Mouse (Mus musculus) stomach, embryonic 16.5 days (tissue): Measurements from ENCODE around the gene Gm11020. TPM values are rescaled to one million over a fixed set of nuclear protein-coding genes. Genes with fewer than 3 reads are reported as not detected.
"Not testable (repeated sequence)": the region's sequence is repeated elsewhere in the genome, so short reads cannot be mapped to it uniquely, and the experiment has no call there.

Source experiments
- ATAC-seq: fragments of 200-750 bp; cut with Nextera tagmentation; 2 replicates; pipeline ENCODE4 v1.8.0; 2017; ENCODE audit warnings: moderate number of reproducible peaks, moderate TSS enrichment; ENCODE audit not compliant: insufficient read depth, low FRiP score
- H3K27ac ChIP-seq: fragments of 300-500 bp; sonication (generic); 2 replicates; pipeline ENCODE4 v1.5.1; 2014; ENCODE audit warnings: low read length
- H3K27me3 ChIP-seq: fragments of 300-500 bp; sonication (generic); 2 replicates; pipeline ENCODE4 v1.6.1; 2014; ENCODE audit warnings: low read length, control low read depth, mixed read lengths; ENCODE audit not compliant: control insufficient read depth, insufficient read depth
- H3K36me3 ChIP-seq: fragments of 300-500 bp; sonication (generic); 2 replicates; pipeline ENCODE4 v1.6.1; 2014; ENCODE audit warnings: low read length; ENCODE audit not compliant: control insufficient read depth, insufficient read depth
- H3K4me1 ChIP-seq: fragments of 300-500 bp; sonication (generic); 2 replicates; pipeline ENCODE4 v1.6.1; 2014; ENCODE audit warnings: low read length, control low read depth, mixed read lengths; ENCODE audit not compliant: control insufficient read depth, insufficient read depth
- H3K4me2 ChIP-seq: fragments of 300-500 bp; sonication (generic); 2 replicates; pipeline ENCODE4 v1.6.1; 2014; ENCODE audit warnings: low read depth, low read length, mixed read lengths
- H3K4me3 ChIP-seq: fragments of 300-500 bp; sonication (generic); replicated peaks from 2 replicates; pipeline ENCODE4 v1.5.1; 2014; ENCODE audit warnings: mild to moderate bottlenecking, low read length
- H3K9ac ChIP-seq: fragments of 300-500 bp; sonication (generic); 2 replicates; pipeline ENCODE4 v1.6.1; 2014; ENCODE audit warnings: low read length
- H3K9me3 ChIP-seq: fragments of 300-500 bp; sonication (generic); replicated peaks from 2 replicates; pipeline ENCODE4 v1.6.1; 2016; ENCODE audit warnings: low read length, control low read depth; ENCODE audit not compliant: control insufficient read depth
- WGBS: fragments of 180-500 bp; shearing (Covaris S2); extraction: QIAGEN DNeasy Blood & Tissue Kit; methylation state at CpG from one replicate; pipeline ENCODE4 v1.1.7; 2014; 5-methylcytosine and 5-hydroxymethylcytosine counted together
- polyA plus RNA-seq: library from polyadenylated mRNA; unstranded; fragments of >200 nt; fragmentation: Nextera tagmentation; extraction: Ambion mirVana; gene quantifications from 2 replicates; pipeline ENCODE4 v1.2.1, GENCODE M21; 2015

Gm11020 gene
- polyA plus RNA-seq, 1 experiment from 2014 or later, result not detected

DNA sequence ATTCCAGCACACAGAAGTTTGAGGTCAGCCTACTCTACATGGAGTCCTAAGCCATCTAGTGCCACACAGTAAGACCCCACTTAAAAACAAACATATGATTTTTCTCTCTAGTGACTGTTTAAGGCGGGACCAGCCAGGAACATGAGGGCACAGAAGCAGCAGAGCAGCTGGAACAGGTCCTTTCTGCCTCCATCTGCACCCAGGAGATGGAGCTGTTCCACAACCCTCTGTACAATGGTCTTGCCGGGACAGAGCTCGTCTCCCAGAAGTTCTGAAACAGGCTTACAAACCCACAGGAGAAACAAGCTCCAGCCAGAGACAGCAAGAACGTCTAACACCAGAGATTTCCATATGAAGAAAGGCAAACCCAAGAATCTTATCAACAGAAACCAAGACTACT is 8.1 kb upstream of the Gm11020 start:
- Histone ChIP-seq H3K4me1 (no peaks in the 10 kb centered on the region), H3K4me3 (no peak overlapping the region), H3K4me2 (no peak overlapping the region), H3K9ac (no peak overlapping the region), H3K36me3 (no peaks in the 10 kb centered on the region), H3K9me3 (no peaks in the 10 kb centered on the region), H3K27ac (no peak overlapping the region), H3K27me3 (no peaks in the 10 kb centered on the region)
- 51% methylated on average over 4 of the region's 4 CpGs for WGBS
- no peak for ATAC-seq

DNA sequence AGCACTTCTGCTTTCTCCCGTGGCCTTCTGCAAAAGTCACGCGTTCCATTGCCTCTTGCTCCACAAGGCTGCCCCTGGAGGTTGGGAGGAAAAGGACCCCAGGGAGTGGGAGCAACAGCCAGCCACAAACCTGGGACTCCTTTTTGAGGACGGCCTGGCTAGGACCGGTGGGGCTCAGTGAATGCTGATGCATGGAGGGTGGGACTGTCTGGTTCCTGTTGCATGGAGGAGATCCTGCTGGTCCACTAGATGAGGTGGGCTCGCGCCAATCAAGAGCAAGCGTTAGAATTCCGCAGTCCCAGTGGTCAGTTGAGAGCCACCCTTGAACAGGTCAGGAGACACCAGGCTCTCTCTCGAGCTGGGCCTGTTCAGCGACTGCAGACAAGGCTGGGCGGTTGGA is 563 bp downstream of the Gm11020 start, which contains the start of gene Cmtm2b:
Gene Cmtm2b (plus strand): TSS at position 301 of the 400 bp plus-strand sequence.
- H3K9me3 ChIP-seq, H3K36me3 ChIP-seq, H3K27me3 ChIP-seq, H3K4me1 ChIP-seq, H3K4me3 ChIP-seq, ATAC-seq, H3K27ac ChIP-seq, H3K4me2 ChIP-seq, H3K9ac ChIP-seq: not testable (repeated sequence)
- 88% methylated on average over 12 of the region's 12 CpGs for WGBS

DNA sequence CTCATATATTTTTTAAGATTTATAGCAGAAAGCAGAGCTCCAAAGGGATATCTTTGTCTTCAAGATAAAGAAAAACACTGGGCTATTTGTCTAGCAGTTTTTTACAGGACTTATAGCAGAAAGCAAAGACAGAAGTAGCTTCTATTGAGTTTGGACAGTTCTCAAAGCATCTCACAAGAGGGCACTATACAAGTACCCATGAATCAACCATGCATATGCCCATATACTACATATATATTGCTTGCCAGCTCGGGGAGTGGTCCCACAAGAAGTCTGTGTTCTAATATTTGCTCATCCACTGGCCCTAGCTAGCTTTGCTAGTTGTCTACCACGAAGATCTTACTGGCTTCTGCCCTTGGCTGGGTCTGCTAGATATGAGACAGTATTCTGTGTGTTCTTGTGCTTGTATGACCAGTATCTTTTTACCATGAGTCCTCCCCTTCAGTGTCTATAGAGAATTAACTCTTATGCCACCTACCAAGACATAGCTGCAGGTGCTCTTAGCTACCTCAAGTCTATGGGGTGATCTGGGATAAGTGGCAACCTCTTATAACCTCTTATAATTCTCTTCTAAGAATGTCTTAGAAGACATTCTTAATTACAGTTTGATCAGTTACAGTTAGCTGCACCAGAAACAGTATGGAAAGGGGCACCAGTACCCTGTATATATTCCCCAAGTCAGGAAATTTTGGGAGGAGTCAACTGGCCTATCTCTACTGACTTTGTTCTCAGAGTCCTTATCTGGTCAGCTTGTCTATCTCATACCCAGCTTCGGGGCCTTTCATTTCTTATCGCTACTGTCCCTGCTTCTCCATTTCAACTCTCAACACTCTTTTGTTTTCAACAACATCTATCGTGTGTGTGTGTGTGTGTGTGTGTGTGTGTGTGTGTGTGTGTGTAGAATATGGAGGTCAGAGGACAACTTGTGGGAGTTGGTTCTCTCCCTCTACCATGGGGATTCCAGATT is 11.6 kb downstream of the Gm11020 start:
- Histone ChIP-seq H3K4me3 (no peak overlapping the region), H3K9me3 (no peaks in the 10 kb centered on the region), H3K4me2 (no peak overlapping the region), H3K27ac (no peak overlapping the region), H3K36me3 (no peaks in the 10 kb centered on the region), H3K4me1 (no peaks in the 10 kb centered on the region), H3K27me3 (no peaks in the 10 kb centered on the region), H3K9ac (no peak overlapping the region)
- ATAC-seq, result no peak
- 70% methylated on average over 5 of the region's 5 CpGs for WGBS

DNA sequence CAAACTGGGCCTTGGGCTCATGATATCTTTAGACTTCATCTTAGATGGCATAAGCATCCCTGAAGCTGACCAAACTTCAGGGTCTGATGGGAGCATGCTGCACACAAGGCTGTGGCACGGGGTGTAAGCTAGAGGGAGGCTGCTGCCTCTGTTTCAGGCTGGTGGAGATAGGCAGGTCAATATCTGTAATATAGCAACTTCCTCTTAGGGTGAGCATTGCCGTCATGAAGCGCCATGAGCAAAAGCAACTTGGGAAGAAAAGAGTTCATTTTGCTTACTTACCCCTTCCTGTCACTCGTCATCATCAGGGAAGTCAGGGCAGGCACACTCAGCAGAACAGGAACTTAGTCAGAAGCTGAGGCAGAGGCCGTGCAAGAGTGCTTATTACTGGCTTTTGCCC is 12.4 kb downstream of the Gm11020 start:
- 53% methylated on average over 5 of the region's 5 CpGs for WGBS
- Histone ChIP-seq H3K9ac (no peak overlapping the region), H3K4me1 (no peaks in the 10 kb centered on the region), H3K9me3 (no peaks in the 10 kb centered on the region), H3K27ac (no peak overlapping the region), H3K27me3 (no peaks in the 10 kb centered on the region), H3K4me3 (no peak overlapping the region), H3K36me3 (no peaks in the 10 kb centered on the region), H3K4me2 (no peak overlapping the region)
- ATAC-seq, result no peak

DNA sequence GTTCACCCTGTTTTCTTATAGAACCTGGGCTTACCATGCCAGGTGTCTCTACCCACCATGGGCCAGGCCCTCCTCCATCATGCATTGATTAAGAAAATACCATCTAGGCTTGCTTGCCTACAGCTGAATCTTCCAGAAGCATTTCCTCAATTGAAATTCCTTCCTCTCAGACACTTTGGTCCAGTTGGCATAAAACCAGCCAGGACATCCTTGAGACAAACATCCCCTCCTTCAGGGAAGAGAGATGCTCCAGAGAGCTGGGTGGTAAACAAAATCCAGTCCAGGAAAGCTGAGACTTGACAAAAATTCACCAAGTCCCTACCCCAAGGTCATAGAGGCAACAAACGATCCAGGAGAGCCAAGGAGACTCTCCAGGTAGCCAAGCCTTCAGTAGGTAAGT is 12.8 kb downstream of the Gm11020 start:
- Histone ChIP-seq H3K4me3 (no peak overlapping the region), H3K9ac (no peak overlapping the region), H3K27ac (no peak overlapping the region), H3K36me3 (no peaks in the 10 kb centered on the region), H3K4me2 (no peak overlapping the region), H3K9me3 (no peaks in the 10 kb centered on the region), H3K4me1 (no peaks in the 10 kb centered on the region), H3K27me3 (no peaks in the 10 kb centered on the region)
- no peak for ATAC-seq
- 54% methylated on average over 1 of the region's 1 CpGs for WGBS

DNA sequence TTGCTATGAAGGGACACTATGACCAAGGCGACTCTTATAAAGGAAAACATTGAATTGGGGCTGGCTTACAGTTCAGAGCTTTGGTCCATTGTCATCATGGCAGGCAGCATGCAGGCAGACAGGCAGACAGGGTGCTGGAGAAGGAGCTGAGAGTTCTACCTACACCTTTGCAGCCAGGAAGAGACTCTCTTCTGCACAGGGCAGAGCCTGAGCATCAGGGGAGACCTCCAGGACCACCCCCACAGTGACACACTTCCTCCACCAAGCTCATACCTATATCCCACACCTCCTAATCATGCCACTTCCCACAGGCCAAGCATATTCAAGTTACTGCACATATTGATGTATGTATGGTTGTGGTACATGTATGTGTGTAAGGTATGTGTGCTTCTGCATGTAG is 15.4 kb downstream of the Gm11020 start:
- H3K27ac ChIP-seq, result no peak overlapping the region
- H3K9ac ChIP-seq, result no peak overlapping the region
- H3K27me3 ChIP-seq, result no peaks in the 10 kb centered on the region
- H3K36me3 ChIP-seq, result no peaks in the 10 kb centered on the region
- H3K4me2 ChIP-seq, result no peak overlapping the region
- ATAC-seq, result no peak
- H3K9me3 ChIP-seq, result no peaks in the 10 kb centered on the region
- H3K4me1 ChIP-seq, result 0 out of 2 replicates have a peak, but pooled peaks cover 3% of the 10 kb centered on the region
- 85% methylated on average over 1 of the region's 1 CpGs for WGBS
- no peak overlapping the region for H3K4me3 ChIP-seq

DNA sequence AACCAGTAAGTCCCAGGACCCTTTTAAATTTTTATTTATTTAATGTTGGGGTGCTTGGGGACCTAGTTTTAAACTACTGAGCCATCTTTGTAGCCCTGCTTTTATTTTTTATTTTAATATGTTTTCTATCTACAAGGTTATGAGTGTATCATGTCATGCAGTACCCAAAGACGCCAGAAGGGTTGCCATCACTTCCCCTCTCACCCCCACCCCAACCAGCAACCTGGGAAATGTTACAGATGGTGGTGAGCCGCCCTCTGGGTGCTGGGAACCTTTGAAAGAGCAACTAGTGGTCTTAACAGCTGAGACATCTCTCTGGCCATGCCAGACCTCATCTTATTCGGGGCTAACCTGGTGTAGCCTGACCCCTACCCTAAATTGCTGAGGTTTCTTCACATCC is 16.5 kb downstream of the Gm11020 start:
- no peaks in the 10 kb centered on the region for H3K27me3 ChIP-seq
- ATAC-seq, result no peak
- no peak overlapping the region for H3K9ac ChIP-seq
- H3K4me2 ChIP-seq, result no peak overlapping the region
- H3K4me1 ChIP-seq, result 0 out of 2 replicates have a peak, but pooled peaks cover 3% of the 10 kb centered on the region
- no peaks in the 10 kb centered on the region for H3K9me3 ChIP-seq
- H3K27ac ChIP-seq, result no peak overlapping the region
- no peaks in the 10 kb centered on the region for H3K36me3 ChIP-seq
- WGBS, result 53% methylated on average over 3 of the region's 3 CpGs
- no peak overlapping the region for H3K4me3 ChIP-seq

DNA sequence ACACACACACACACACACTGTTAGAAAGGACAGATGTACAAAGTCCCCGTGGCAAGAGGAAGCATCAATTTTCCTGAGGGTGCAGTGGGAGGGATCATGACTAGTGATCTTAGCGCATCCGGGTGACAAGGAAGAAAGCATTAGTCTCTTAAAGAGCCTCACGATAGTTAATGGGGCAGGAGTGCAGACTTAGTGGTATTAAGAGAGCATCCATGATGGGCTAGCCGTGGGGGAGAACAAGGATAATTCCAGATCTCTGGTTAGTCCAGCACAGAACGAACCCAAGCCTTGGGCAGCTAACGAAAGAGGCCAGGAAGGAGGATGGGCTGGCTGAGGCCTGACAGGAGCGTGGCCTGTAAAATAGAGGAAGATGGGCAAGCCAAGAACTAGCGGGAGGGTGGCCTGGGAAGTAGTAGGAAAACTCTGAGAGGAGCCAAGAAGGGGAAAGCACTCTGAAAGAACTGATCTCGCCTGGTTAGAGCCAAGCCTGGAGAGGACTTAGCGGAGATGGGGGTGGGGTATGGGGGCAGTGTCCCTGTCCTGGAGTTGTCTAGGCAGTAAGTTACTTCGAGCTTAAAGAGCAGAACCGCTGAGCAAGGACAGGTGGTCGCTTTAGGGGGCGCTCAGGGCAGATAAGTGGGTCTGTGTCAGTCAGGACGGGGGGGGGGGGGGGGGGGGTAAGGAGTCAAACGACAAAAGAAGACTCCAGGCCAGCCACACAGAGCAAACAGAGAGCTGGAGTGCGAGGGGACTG is 18.0 kb downstream of the Gm11020 start, which contains the start of gene Cmtm3:
Gene Cmtm3 (plus strand): TSS at position 182 of the 754 bp plus-strand sequence.
- H3K36me3 ChIP-seq, result no peaks in the 10 kb centered on the region
- no peak for ATAC-seq
- no peaks in the 10 kb centered on the region for H3K27me3 ChIP-seq
- peaks cover 9% of the 10 kb centered on the region; the same call in 1 of the 2 replicates for H3K4me1 ChIP-seq
- H3K4me3 ChIP-seq, result peak within 1 kb of the TSS; percentile 72
- no peaks in the 10 kb centered on the region for H3K9me3 ChIP-seq
- H3K27ac ChIP-seq, result peak within 1 kb of the TSS; percentile 87
- peak within 1 kb of the TSS; percentile 76 for H3K4me2 ChIP-seq
- WGBS, result 14% methylated on average over 17 of the region's 18 CpGs
- peak within 1 kb of the TSS; percentile 91 for H3K9ac ChIP-seq

DNA sequence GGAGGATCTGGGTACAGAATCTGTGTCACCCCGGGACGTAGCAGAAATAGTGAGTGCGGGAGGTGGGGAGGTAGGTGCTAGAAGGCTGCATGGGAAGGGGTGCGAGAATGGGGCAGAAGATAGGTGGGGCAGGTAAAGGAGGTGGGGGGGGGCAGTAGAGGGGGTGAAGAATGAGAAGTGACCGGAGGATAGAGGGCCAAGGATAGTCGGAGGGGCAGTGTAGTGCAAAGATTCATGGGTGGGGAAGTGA is 18.5 kb downstream of the Gm11020 start:
- 1% methylated on average over 6 of the region's 6 CpGs for WGBS
- no peak for ATAC-seq
- Histone ChIP-seq H3K4me1 (peaks cover 9% of the 10 kb centered on the region; the same call in 1 of the 2 replicates), H3K27me3 (no peaks in the 10 kb centered on the region), H3K9ac (peak overlapping the region; percentile 91), H3K27ac (peak overlapping the region; percentile 87), H3K36me3 (no peaks in the 10 kb centered on the region), H3K9me3 (no peaks in the 10 kb centered on the region), H3K4me2 (peak overlapping the region; percentile 76), H3K4me3 (peak overlapping the region; percentile 72)
